Comparison of ENCODE assay signal across 11 mouse cellular contexts in the genomic region with DNA sequence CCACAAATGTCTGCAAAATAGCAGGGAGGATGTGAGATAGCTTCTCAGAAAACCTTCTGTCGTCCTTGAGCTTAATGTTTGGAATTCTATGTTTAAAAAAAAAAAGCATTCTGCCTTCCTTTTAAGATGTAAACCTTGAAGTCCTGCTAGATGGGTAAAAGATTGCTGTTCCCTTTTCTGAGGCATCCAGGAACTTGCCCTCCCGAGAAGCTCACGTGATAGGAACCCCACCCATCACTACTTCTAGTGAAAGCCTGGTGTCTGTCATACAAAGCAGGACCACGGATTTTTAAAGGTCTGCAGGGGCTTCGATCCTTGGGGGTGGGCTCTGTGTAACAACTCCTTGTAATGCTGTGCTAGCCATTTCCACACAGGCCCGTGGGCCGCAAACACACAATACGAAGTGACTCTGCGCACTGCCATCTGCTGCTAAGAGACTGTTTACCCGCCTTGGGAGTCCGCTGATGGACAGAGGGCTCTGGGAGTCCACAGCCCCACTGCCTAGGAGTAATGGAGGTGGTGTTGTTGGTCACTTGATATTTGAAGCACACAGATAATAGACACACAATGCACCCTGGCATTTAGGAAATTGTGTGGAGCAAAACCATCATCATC. TPM values are rescaled to one million over a fixed set of nuclear protein-coding genes. Genes with fewer than 3 reads are reported as not detected.
DNase-seq lines count a peak whose midpoint lies in the region; ATAC-seq and TF ChIP-seq lines count a peak whose summit lies in the region.
"Had no signal": no experiment of that assay in that cellular context is flagged by ENCODE, and none has a peak within 500 bp of the region (broad histone marks: within the 10 kb centered on the region; RNA-seq: fewer than 3 reads in every experiment).

No protein-coding gene starts in this region.

- WGBS in liver, embryonic 11.5 days = 55% methylated on average over 11 of the region's 11 CpGs
- WGBS in liver, embryonic 12.5 days (ENCODE audit: insufficient replicate concordance) = 45% methylated on average over 11 of the region's 11 CpGs
- WGBS in hindbrain, embryonic 15.5 days = 43% methylated on average over 11 of the region's 11 CpGs
- 27% methylated on average over 11 of the region's 11 CpGs for WGBS in midbrain, postnatal 0 days

- intact Hi-C loops in gastrocnemius, postnatal 14 days (cut with DNase I; ENCODE audit: low total_unique reads) = no loop called here

- H3K27ac ChIP-seq in liver, embryonic 11.5 days (ENCODE audit: low read depth, low read length) = no peak overlapping the region
- H3K27ac ChIP-seq in liver, embryonic 12.5 days = no peak overlapping the region
- H3K27ac ChIP-seq in cortical plate, adult 2 months (ENCODE audit: insufficient read depth, low read length) = peak overlapping the region; percentile 75
- H3K27ac ChIP-seq in hindbrain, embryonic 15.5 days (replicated peaks) = 0 out of 2 replicates have a peak overlapping the region, but pooled peaks have one; percentile 4
- H3K27ac ChIP-seq in midbrain, postnatal 0 days (ENCODE audit: low read depth, low read length) = peak overlapping the region; percentile 21; the same call in 1 of the 2 replicates
- H3K27ac ChIP-seq: heart, embryonic 15.5 days had no signal

- no peak overlapping the region for H3K4me2 ChIP-seq in liver, embryonic 11.5 days
- no peak overlapping the region for H3K4me2 ChIP-seq in liver, embryonic 12.5 days
- no peak overlapping the region for H3K4me2 ChIP-seq in hindbrain, embryonic 15.5 days
- H3K4me2 ChIP-seq in midbrain, postnatal 0 days (ENCODE audit: low read depth, low read length, poor library complexity, severe bottlenecking) = no peak overlapping the region
- H3K4me2 ChIP-seq: heart, embryonic 15.5 days had no signal

- no peaks in the 10 kb centered on the region; the same call in 1 of the 2 replicates for H3K4me1 ChIP-seq in liver, embryonic 11.5 days (replicated peaks; ENCODE audit: control insufficient read depth, insufficient read depth, low read length)
- no peaks in the 10 kb centered on the region for H3K4me1 ChIP-seq in liver, embryonic 12.5 days
- H3K4me1 ChIP-seq in cortical plate, adult 2 months (ENCODE audit: control insufficient read depth, insufficient read depth, low read length) = peaks cover 9% of the 10 kb centered on the region
- H3K4me1 ChIP-seq in hindbrain, embryonic 15.5 days (replicated peaks) = peaks cover 24% of the 10 kb centered on the region
- H3K4me1 ChIP-seq in midbrain, postnatal 0 days (ENCODE audit: insufficient read depth, low read length) = no peaks in the 10 kb centered on the region; the same call in 1 of the 2 replicates
- H3K4me1 ChIP-seq: heart, embryonic 15.5 days had no signal

- TF ChIP-seq POLR2A in cortical plate, adult 2 months (IDR thresholded peaks at IDR 0.05; ENCODE audit: extremely low read depth, insufficient read depth, low read length) = no peak

- no peak overlapping the region for H3K9ac ChIP-seq in liver, embryonic 11.5 days (ENCODE audit: low read depth, low read length)
- H3K9ac ChIP-seq in liver, embryonic 12.5 days = no peak overlapping the region
- H3K9ac ChIP-seq in hindbrain, embryonic 15.5 days = no peak overlapping the region
- no peak overlapping the region for H3K9ac ChIP-seq in midbrain, postnatal 0 days (replicated peaks; ENCODE audit: low read length, poor library complexity, severe bottlenecking)
- H3K9ac ChIP-seq: heart, embryonic 15.5 days had no signal

- DNase-seq in liver, embryonic 11.5 days (ENCODE audit: low spot score) = peak; percentile 29
- DNase-seq in midbrain, postnatal 0 days (ENCODE audit: low spot score) = no peak
- no peak for DNase-seq in gastrocnemius, postnatal 14 days
- no peak for DNase-seq in adrenal gland, postnatal 14 days
- DNase-seq: cerebellum, postnatal 14 days had no signal

- no peaks in the 10 kb centered on the region for H3K36me3 ChIP-seq in liver, embryonic 11.5 days (ENCODE audit: control insufficient read depth, insufficient read depth, low read length)
- no peaks in the 10 kb centered on the region for H3K36me3 ChIP-seq in liver, embryonic 12.5 days
- H3K36me3 ChIP-seq in hindbrain, embryonic 15.5 days = no peaks in the 10 kb centered on the region
- H3K36me3 ChIP-seq in midbrain, postnatal 0 days (ENCODE audit: insufficient read depth, low read length) = no peaks in the 10 kb centered on the region
- H3K36me3 ChIP-seq: heart, embryonic 15.5 days had no signal

- H3K27me3 ChIP-seq in liver, embryonic 11.5 days (replicated peaks; ENCODE audit: control insufficient read depth, insufficient read depth, low read length) = no peaks in the 10 kb centered on the region
- no peaks in the 10 kb centered on the region; the same call in 1 of the 2 replicates for H3K27me3 ChIP-seq in liver, embryonic 12.5 days (replicated peaks)
- no peaks in the 10 kb centered on the region for H3K27me3 ChIP-seq in hindbrain, embryonic 15.5 days
- no peaks in the 10 kb centered on the region for H3K27me3 ChIP-seq in midbrain, postnatal 0 days (ENCODE audit: insufficient read depth, low read length)
- H3K27me3 ChIP-seq: heart, embryonic 15.5 days had no signal

- no peak for ATAC-seq in liver, embryonic 11.5 days (replicated peaks; ENCODE audit: low FRiP score)
- no peak for ATAC-seq in liver, embryonic 12.5 days
- no peak for ATAC-seq in hindbrain, embryonic 15.5 days (ENCODE audit: low FRiP score, low read depth)
- no peak for ATAC-seq in midbrain, postnatal 0 days (ENCODE audit: low FRiP score)
- ATAC-seq: intestine, postnatal 0 days; lung, postnatal 0 days had no signal

- no peak overlapping the region for H3K4me3 ChIP-seq in liver, embryonic 11.5 days (ENCODE audit: low read depth, low read length)
- H3K4me3 ChIP-seq in liver, embryonic 12.5 days = no peak overlapping the region
- H3K4me3 ChIP-seq in cortical plate, adult 2 months (ENCODE audit: insufficient read depth, low read length) = no peak overlapping the region
- no peak overlapping the region for H3K4me3 ChIP-seq in hindbrain, embryonic 15.5 days
- no peak overlapping the region for H3K4me3 ChIP-seq in midbrain, postnatal 0 days (ENCODE audit: low read depth, low read length)
- H3K4me3 ChIP-seq: heart, embryonic 15.5 days had no signal

- H3K9me3 ChIP-seq in liver, embryonic 11.5 days (ENCODE audit: control insufficient read depth, low read length) = no peaks in the 10 kb centered on the region
- no peaks in the 10 kb centered on the region for H3K9me3 ChIP-seq in liver, embryonic 12.5 days (replicated peaks)
- no peaks in the 10 kb centered on the region for H3K9me3 ChIP-seq in hindbrain, embryonic 15.5 days
- H3K9me3 ChIP-seq in midbrain, postnatal 0 days (ENCODE audit: low read length) = no peaks in the 10 kb centered on the region
- H3K9me3 ChIP-seq: heart, embryonic 15.5 days had no signal

- TF ChIP-seq CTCF in cortical plate, adult 2 months (IDR thresholded peaks at IDR 0.05; ENCODE audit: extremely low read depth, insufficient read depth, low read length) = no peak
- TF ChIP-seq CTCF in midbrain, postnatal 0 days (IDR thresholded peaks at IDR 0.05) = no peak

RNA-seq across cellular contexts. Expression of gene Mettl24, which starts 43.3 kb away (rescaled TPM):
- polyA plus RNA-seq in liver, embryonic 11.5 days (2014; fragmentation: Nextera tagmentation; extraction: Ambion mirVana) = 1.1 and 1.7 TPM in 2 replicates
- 0.72 and 0.87 TPM in 2 replicates for polyA plus RNA-seq in liver, embryonic 12.5 days (2016; fragmentation: Nextera tagmentation; extraction: Ambion mirVana)
- polyA plus RNA-seq in cortical plate, adult 2 months (2012; rRNA removed) = 1.4 and 1.6 TPM in 2 replicates
- polyA plus RNA-seq in hindbrain, embryonic 15.5 days (2015; fragmentation: Nextera tagmentation; extraction: Ambion mirVana) = 0.51 and 0.60 TPM in 2 replicates
- not detected in 2 replicates for total RNA-seq in midbrain, postnatal 0 days (2014; rRNA removed)
- 0.98 and 1.1 TPM in 2 replicates for polyA plus RNA-seq in midbrain, postnatal 0 days (2015; fragmentation: Nextera tagmentation; extraction: Ambion mirVana)
- 1 to 10 TPM in 1 of 2 experiments, under 1 TPM in 1; 0.88 to 1.1 TPM for total RNA-seq in gastrocnemius, postnatal 14 days (2021)
- 6.5 and 6.6 TPM in 2 replicates for total RNA-seq in adrenal gland, postnatal 14 days (2021)

Comparison
In these comparisons a context has a peak if more than half of its experiments do, and no peak if none do; other contexts are left out.
1. H3K27ac ChIP-seq: peak in cortical plate, adult 2 months (single experiment), hindbrain, embryonic 15.5 days (single experiment) and midbrain, postnatal 0 days (single experiment); none in liver, embryonic 11.5 days (single experiment) and liver, embryonic 12.5 days (single experiment).